Mouse (Mus musculus) fibroblast of lung, adult 2 months (primary cell): ENCODE data around the gene Rho.

Experiments
- DNase-seq: peaks from one replicate; pipeline ENCODE4 v3.0.0-alpha.2; 2011; ENCODE audit warnings: low read depth

Rho gene

DNA sequence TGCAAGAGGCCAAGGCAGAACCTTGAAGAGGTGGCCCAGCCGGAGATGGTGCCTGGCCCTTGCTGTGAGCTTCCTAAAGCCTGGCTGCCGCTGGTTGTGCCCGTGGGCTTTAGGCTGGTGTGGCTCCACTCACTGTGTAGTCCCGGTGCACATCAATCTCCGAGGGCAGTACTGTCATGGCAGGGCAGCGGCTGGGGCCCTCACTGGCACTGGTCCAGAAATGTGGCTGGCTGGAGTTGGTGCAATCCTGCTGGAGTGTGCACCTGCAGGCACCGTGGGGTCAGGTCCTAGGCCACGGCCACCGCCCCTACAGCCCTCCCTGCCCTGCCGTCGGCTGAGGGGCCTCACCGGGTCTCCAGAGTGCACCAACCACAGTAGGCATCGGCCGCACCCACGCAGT, 46.3 kb downstream of the Rho start:
- DNase-seq = no peak

DNA sequence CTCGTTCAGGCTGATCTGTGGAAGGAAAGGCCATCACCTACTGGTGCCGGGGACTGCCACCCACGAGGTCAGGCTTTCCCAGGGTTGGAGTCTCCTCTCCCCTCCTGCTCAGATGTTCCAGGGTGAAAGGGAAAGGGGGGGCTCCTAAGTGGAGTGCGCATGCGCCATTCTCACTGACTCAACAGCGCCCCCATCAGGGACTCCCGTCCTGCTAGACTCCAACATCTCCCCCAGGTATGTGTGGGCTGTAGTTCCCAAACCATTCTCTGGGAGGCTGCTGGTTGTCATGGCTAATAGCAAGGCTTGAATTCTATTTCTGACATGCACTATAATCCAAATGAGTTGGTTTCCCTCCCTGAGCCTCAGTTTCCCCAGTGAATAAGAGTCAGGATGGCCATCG, 47.0 kb downstream of the Rho start:
- no peak for DNase-seq

GRCm38 (mm10) chr6:115982889-115983288, 51.3 kb downstream of the Rho start:
- DNase-seq = no peak

DNA sequence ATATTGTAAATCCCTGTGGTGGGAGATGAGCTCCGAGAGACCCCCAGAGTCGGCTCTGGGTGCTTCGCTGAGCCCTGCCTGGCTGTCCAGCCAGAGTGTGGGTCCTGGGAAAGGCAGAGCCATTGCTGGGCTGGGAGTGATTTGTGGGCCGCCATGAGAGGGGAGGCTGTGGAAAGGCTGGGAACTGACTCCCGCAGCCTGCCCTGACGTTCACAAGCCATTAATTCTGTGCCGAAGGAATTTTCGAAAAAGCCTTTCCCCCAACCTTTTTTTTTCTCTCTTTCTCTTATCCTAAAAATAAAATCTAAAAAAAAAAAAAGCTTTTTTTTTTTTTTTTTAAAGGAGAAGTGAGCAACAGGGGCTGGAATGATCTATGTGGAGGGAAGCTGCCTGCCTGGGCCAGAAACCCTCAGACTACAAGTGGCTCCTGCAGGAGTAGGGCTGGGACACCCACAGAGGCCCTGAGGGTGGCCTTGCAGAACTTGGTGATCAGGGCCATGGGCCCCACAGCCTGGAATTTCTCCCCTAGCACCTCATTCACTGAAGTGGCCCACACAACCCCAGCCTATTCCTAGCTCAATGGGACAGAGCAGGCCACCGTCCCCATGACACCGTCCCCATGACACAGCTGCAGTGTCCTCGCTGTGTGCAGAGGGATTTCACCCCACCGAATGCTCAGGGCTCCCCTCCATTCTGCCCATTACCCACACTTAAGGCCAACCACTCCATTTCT, 51.9 kb downstream of the Rho start:
- no peak for DNase-seq

- no peak for DNase-seq
Measured at GRCm38 (mm10) chr6:115984580-115984979, 53.0 kb downstream of the Rho start.

DNA sequence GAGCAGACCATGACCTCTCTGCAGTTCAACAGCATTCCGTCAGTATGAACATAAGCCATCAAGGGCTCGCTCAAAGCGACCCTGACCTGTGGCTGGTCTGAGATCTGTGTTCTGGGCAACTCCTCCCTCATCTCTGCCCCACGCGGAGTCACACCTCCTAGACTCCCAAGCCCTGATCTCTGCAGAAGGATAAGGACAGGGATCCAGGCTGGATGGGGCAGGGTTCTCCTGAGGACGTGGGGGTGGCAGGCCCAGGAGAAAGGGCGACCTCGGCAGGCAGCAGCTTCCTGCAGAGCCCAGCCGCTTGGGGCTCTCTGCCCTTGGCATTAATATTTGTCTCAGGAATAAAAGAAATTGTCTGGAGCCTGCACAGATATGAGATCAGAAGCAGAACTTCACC, 54.1 kb downstream of the Rho start:
- no peak for DNase-seq

GRCm38 (mm10) chr6:115986472-115987095, 55.0 kb downstream of the Rho start:
- peak; percentile 54 for DNase-seq

DNA sequence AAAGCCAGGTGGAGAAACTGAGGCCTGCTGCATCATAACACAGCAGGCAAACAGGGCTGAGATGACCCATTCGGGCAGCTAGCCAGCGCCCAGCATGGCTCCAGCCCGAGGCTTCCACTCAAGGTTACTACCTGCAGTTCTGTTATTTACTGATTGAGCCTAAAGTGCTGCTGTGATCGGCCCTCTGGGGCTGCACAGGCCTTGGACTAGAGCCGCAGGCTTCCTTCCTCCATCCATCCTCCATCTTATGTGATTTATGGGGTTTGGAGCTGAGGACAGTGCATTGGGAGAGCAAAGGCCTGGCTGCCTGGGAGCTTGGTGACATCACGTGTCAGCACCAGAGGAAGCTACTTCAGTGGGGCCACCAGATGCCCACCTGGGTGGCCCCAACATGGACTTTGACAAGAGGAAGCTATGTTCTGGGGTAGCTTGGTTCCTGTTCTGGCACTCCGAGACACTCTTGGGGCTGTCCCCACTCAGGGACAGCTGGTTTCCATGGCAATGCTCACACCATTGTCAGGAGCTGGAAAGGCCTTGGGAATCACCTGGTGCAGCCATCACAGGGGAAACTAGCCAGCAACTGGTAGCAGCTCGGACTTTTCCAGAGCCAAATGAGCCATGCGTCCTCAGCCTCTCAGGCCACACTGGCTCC, 55.7 kb downstream of the Rho start:
- DNase-seq = no peak

- DNase-seq = no peak
Measured at GRCm38 (mm10) chr6:115989032-115989431, 57.5 kb downstream of the Rho start.

DNA sequence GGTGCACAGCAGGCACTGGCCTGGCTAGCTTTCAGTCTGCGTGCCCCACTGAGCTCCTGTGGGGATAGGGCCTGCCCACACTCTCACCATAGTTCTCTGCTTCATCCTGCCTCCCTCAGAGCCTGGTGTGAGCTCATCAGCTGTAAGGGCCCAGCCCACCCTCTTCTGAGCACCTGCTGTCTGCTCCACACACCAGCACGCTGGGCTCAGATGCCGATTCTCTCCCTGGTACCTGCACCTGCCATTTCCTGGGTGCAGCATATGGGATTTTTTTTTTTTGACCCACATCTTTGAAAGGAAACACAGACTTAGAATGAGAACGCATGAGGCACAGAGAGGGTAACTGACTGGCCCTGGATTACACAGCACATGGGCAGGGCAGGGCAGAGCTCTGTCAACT, 58.1 kb downstream of the Rho start:
- DNase-seq = no peak
